ENCODE assay signal across 13 mouse cellular contexts in the genomic region with DNA sequence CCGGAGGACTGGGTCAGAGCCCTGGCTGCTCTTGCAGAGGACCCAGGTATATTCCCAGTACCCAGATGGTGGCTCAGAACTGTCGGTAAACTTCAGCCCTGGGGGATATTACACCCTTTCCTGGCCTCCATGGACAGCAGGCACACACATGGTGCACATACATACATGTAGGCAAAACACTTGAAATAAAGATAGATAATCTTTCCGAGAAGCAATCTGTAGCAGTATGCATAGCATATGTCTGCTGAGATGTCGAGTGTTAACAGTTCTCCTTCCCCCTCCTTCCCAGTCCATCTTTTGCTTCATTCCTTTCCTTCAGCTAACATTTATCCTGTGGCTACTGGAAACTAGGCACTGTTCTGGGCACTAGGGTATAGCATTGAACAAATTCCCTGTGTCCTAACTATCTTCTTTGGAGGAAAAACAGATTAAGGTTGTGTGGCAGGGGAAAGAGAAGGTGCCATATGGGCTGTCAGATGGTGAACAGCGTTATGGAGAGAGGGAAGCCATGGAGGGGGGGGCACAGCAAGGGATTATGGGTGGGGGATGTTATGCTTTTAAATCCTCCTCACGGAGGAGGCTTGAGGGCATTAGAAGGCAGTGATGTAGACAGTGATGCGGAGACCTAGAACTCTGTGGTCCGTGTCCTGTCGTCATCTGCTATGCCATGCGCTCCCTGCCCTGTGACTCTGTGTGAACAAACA. TPM values are rescaled to one million over a fixed set of nuclear protein-coding genes. Genes with fewer than 3 reads are reported as not detected.
DNase-seq lines count a peak whose midpoint lies in the region; ATAC-seq and TF ChIP-seq lines count a peak whose summit lies in the region.
"Had no signal": no experiment of that assay in that cellular context is flagged by ENCODE, and none has a peak within 500 bp of the region (broad histone marks: within the 10 kb centered on the region; RNA-seq: fewer than 3 reads in every experiment).

No protein-coding gene starts in this region.

- H3K4me3 ChIP-seq in forebrain, embryonic 15.5 days = no peak overlapping the region
- no peak overlapping the region for H3K4me3 ChIP-seq in midbrain, embryonic 12.5 days
- H3K4me3 ChIP-seq: embryonic facial prominence, embryonic 13.5 days had no signal

- H3K27me3 ChIP-seq in forebrain, embryonic 15.5 days = no peaks in the 10 kb centered on the region
- H3K27me3 ChIP-seq in midbrain, embryonic 12.5 days = no peaks in the 10 kb centered on the region
- H3K27me3 ChIP-seq: embryonic facial prominence, embryonic 13.5 days had no signal

- H3K27ac ChIP-seq in forebrain, embryonic 15.5 days (replicated peaks) = peak overlapping the region; percentile 90
- peak overlapping the region; percentile 30; the same call in 1 of the 2 replicates for H3K27ac ChIP-seq in midbrain, embryonic 12.5 days (replicated peaks)
- H3K27ac ChIP-seq: embryonic facial prominence, embryonic 13.5 days had no signal

- H3K4me2 ChIP-seq in forebrain, embryonic 15.5 days (replicated peaks) = no peak overlapping the region
- H3K4me2 ChIP-seq in midbrain, embryonic 12.5 days (replicated peaks) = no peak overlapping the region
- H3K4me2 ChIP-seq: embryonic facial prominence, embryonic 13.5 days had no signal

- H3K36me3 ChIP-seq in forebrain, embryonic 15.5 days = no peaks in the 10 kb centered on the region
- H3K36me3 ChIP-seq in midbrain, embryonic 12.5 days = no peaks in the 10 kb centered on the region
- H3K36me3 ChIP-seq: embryonic facial prominence, embryonic 13.5 days; G1E had no signal

- no peak for TF ChIP-seq CTCF in brain, embryonic 14.5 days (IDR thresholded peaks at IDR 0.05; ENCODE audit: borderline replicate concordance, extremely low read depth, insufficient read depth, insufficient read length)

- H3K9ac ChIP-seq in forebrain, embryonic 15.5 days (replicated peaks) = no peak overlapping the region
- H3K9ac ChIP-seq in midbrain, embryonic 12.5 days (replicated peaks) = no peak overlapping the region
- H3K9ac ChIP-seq: embryonic facial prominence, embryonic 13.5 days; liver, postnatal 0 days had no signal

- no peak for TF ChIP-seq POLR2A in brain, embryonic 14.5 days (IDR thresholded peaks at IDR 0.05; ENCODE audit: borderline replicate concordance, extremely low read depth, insufficient read depth, insufficient read length, poor library complexity, severe bottlenecking)

- peaks cover 8% of the 10 kb centered on the region for H3K4me1 ChIP-seq in forebrain, embryonic 15.5 days
- 0 out of 2 replicates have a peak, but pooled peaks cover 7% of the 10 kb centered on the region for H3K4me1 ChIP-seq in midbrain, embryonic 12.5 days

- DNase-seq in brain, adult 2 months (ENCODE audit: low read depth, low spot score) = peak; percentile 96
- DNase-seq in brain, embryonic 14.5 days (ENCODE audit: low read depth) = peak; percentile 83
- DNase-seq in gastrocnemius, adult 18-20 months (ENCODE audit: low spot score) = no peak
- DNase-seq in thymus, postnatal 0 days (ENCODE audit: low spot score) = no peak
- DNase-seq: heart, adult 11 months; liver, postnatal 0 days had no signal

- 59% methylated on average over 10 of the region's 10 CpGs for WGBS in forebrain, embryonic 15.5 days
- 59% methylated on average over 10 of the region's 10 CpGs for WGBS in midbrain, embryonic 12.5 days

- peak; percentile 93 for ATAC-seq in forebrain, embryonic 15.5 days (replicated peaks)
- peak; percentile 74 for ATAC-seq in midbrain, embryonic 12.5 days (ENCODE audit: low FRiP score, low read depth)
- ATAC-seq in monocyte, adult 5-6 weeks (replicated peaks; ENCODE audit: insufficient number of reproducible peaks, low FRiP score, low TSS enrichment, poor library complexity, severe bottlenecking) = no peak
- ATAC-seq: liver, postnatal 0 days had no signal

- no peaks in the 10 kb centered on the region for H3K9me3 ChIP-seq in forebrain, embryonic 15.5 days
- no peaks in the 10 kb centered on the region for H3K9me3 ChIP-seq in midbrain, embryonic 12.5 days
- H3K9me3 ChIP-seq: embryonic facial prominence, embryonic 13.5 days; G1E had no signal

RNA-seq across cellular contexts. Expression of a gene that starts 33.1 kb away (rescaled TPM):
- 13.6 and 22.2 TPM in 2 replicates for polyA plus RNA-seq in brain, embryonic 14.5 days (2012; rRNA removed)
- 7.2 and 7.9 TPM in 2 replicates for polyA plus RNA-seq in forebrain, embryonic 15.5 days (2015; fragmentation: Nextera tagmentation; extraction: Ambion mirVana)
- polyA plus RNA-seq in midbrain, embryonic 12.5 days (2016; fragmentation: Nextera tagmentation; extraction: Ambion mirVana) = 4.8 and 5.2 TPM in 2 replicates
- 100 to 1,000 TPM; 131 to 137 TPM for total RNA-seq in gastrocnemius, adult 18-20 months (2021)
- 0.10 TPM in 1 of 3 replicates, not detected in the others for total RNA-seq in monocyte, adult 5-6 weeks (2017)
- polyA plus RNA-seq in thymus, postnatal 0 days (2015; fragmentation: Nextera tagmentation; extraction: Ambion mirVana) = 0.70 and 0.91 TPM in 2 replicates
- polyA plus RNA-seq: G1E had no signal

RNA-seq across cellular contexts. Expression of a gene that starts 54.2 kb away (rescaled TPM):
- polyA plus RNA-seq in brain, embryonic 14.5 days (2012; rRNA removed) = 0.18 TPM in 1 of 2 replicates, not detected in the other
- polyA plus RNA-seq in forebrain, embryonic 15.5 days (2015; fragmentation: Nextera tagmentation; extraction: Ambion mirVana) = not detected in 2 replicates
- not detected in 2 replicates for polyA plus RNA-seq in midbrain, embryonic 12.5 days (2016; fragmentation: Nextera tagmentation; extraction: Ambion mirVana)
- total RNA-seq in gastrocnemius, adult 18-20 months (2021) = not detected
- not detected in 3 replicates for total RNA-seq in monocyte, adult 5-6 weeks (2017)
- polyA plus RNA-seq in thymus, postnatal 0 days (2015; fragmentation: Nextera tagmentation; extraction: Ambion mirVana) = 0.13 and 0.28 TPM in 2 replicates
- total RNA-seq: adrenal gland, adult 18-20 months; layer of hippocampus, adult 8-10 months had no signal
- polyA plus RNA-seq: embryonic facial prominence, embryonic 13.5 days; G1E; liver, postnatal 0 days had no signal

Comparison
In these comparisons a context has a peak if more than half of its experiments do, and no peak if none do; other contexts are left out.
1. DNase-seq: peak in brain, adult 2 months (single experiment) and brain, embryonic 14.5 days (single experiment); none in gastrocnemius, adult 18-20 months (single experiment) and thymus, postnatal 0 days (single experiment).